Mouse (Mus musculus) CH12.LX (cell line): ENCODE data around the gene Lpar1. TPM values are rescaled to one million over a fixed set of nuclear protein-coding genes. Genes with fewer than 3 reads are reported as not detected.

Source experiments
- DNase-seq: peaks from one replicate; pipeline ENCODE4 v3.0.0-alpha.2; 2013; ENCODE audit errors: extremely low read depth
- H3K27ac ChIP-seq: 2 replicates; pipeline ENCODE4 v1.5.1; 2012; ENCODE audit warnings: low read depth, mild to moderate bottlenecking, control low read depth, moderate library complexity; ENCODE audit not compliant: insufficient read depth
- H3K27me3 ChIP-seq: replicated peaks from 2 replicates; pipeline ENCODE3; 2012; ENCODE audit warnings: inconsistent platforms
- H3K36me3 ChIP-seq, 2 experiments: replicated peaks in 1 of 2; 2 replicates each; pipeline versions ENCODE3 to v1.6.1; 2012; ENCODE audit warnings: inconsistent platforms in 1 of 2, low read length in 1 of 2, mild to moderate bottlenecking in 1 of 2, mixed read lengths in 1 of 2, moderate library complexity in 1 of 2; ENCODE audit not compliant: control insufficient read depth in 1 of 2, insufficient read depth in 1 of 2
- H3K4me1 ChIP-seq, 2 experiments: 2 replicates each; pipeline ENCODE4 v1.6.1; 2012; ENCODE audit warnings: inconsistent platforms in 1 of 2, moderate library complexity in 1 of 2; ENCODE audit not compliant: insufficient read depth in 2 of 2, control insufficient read depth in 1 of 2
- H3K4me2 ChIP-seq: 2 replicates; pipeline ENCODE4 v1.6.1; 2012; ENCODE audit warnings: low read depth, mild to moderate bottlenecking, control low read depth; ENCODE audit not compliant: poor library complexity, insufficient read depth, severe bottlenecking
- H3K4me3 ChIP-seq, 3 experiments: fragments of 150-350 bp in 1 of 3; sonication (generic) in 1 of 3; replicated peaks in 1 of 3; 2 replicates each; pipeline versions ENCODE3 to v1.5.1; 2011 to 2012; ENCODE audit warnings: low read depth in 2 of 3, low read length in 2 of 3, mild to moderate bottlenecking in 2 of 3, moderate library complexity in 2 of 3, control low read depth in 1 of 3, improper control_type of control experiment in 1 of 3, inconsistent platforms in 1 of 3, mixed read lengths in 1 of 3; ENCODE audit not compliant: poor library complexity in 1 of 3
- H3K79me2 ChIP-seq: replicated peaks from 2 replicates; pipeline ENCODE4 v1.6.1; 2012; ENCODE audit warnings: mild to moderate bottlenecking, moderate library complexity; ENCODE audit not compliant: control insufficient read depth, poor library complexity, insufficient read depth, severe bottlenecking; ENCODE audit errors: extremely low read depth
- H3K9ac ChIP-seq: 2 replicates; pipeline ENCODE4 v1.6.1; 2012; ENCODE audit warnings: low read depth, mild to moderate bottlenecking, control low read depth, moderate library complexity; ENCODE audit not compliant: insufficient read depth
- H3K9me3 ChIP-seq: replicated peaks from 2 replicates; pipeline ENCODE3; 2012; ENCODE audit warnings: low read length, inconsistent platforms, mixed read lengths
- CHD1 ChIP-seq: IDR thresholded peaks from 2 replicates; pipeline ENCODE4 v1.6.1; 2012; ENCODE audit warnings: low read depth, low read length, improper control_type of control experiment, inconsistent platforms
- CHD2 ChIP-seq: IDR thresholded peaks from 2 replicates; pipeline ENCODE4 v1.6.1; 2011; ENCODE audit warnings: low read length, improper control_type of control experiment
- CTCF ChIP-seq, 2 experiments: IDR thresholded peaks in 1 of 2; conservative IDR thresholded peaks in 1 of 2; 2 replicates each; pipeline ENCODE4 v1.5.1; 2011 to 2012; ENCODE audit warnings: low read depth in 2 of 2, low read length in 2 of 2, improper control_type of control experiment in 1 of 2, inconsistent platforms in 1 of 2, mild to moderate bottlenecking in 1 of 2, moderate library complexity in 1 of 2
- E2F4 ChIP-seq: IDR thresholded peaks from 2 replicates; pipeline ENCODE4 v1.6.1; 2011; ENCODE audit warnings: low read depth, low read length, improper control_type of control experiment; ENCODE audit not compliant: insufficient replicate concordance
- EP300 ChIP-seq: IDR thresholded peaks from 2 replicates; pipeline ENCODE4 v1.6.1; 2011; ENCODE audit warnings: low read length, improper control_type of control experiment
- ETS1 ChIP-seq: conservative IDR thresholded peaks from 2 replicates; pipeline ENCODE4 v1.6.1; 2012; ENCODE audit warnings: low read depth, mild to moderate bottlenecking, inconsistent platforms, low read length, improper control_type of control experiment, moderate library complexity
- GABPA ChIP-seq: IDR thresholded peaks from 2 replicates; pipeline ENCODE4 v1.6.1; 2012; ENCODE audit warnings: low read depth, low read length, improper control_type of control experiment, inconsistent platforms; ENCODE audit not compliant: insufficient replicate concordance
- HCFC1 ChIP-seq: IDR thresholded peaks from 2 replicates; pipeline ENCODE4 v1.6.1; 2012; ENCODE audit warnings: low read depth, mild to moderate bottlenecking, inconsistent platforms, low read length, improper control_type of control experiment
- JUN ChIP-seq: IDR thresholded peaks from 2 replicates; pipeline ENCODE4 v1.6.1; 2011; ENCODE audit warnings: low read depth, mild to moderate bottlenecking, low read length, improper control_type of control experiment, moderate library complexity; ENCODE audit not compliant: insufficient read depth
- KAT2A ChIP-seq: IDR thresholded peaks from 2 replicates; pipeline ENCODE4 v1.6.1; 2012; ENCODE audit warnings: low read length, improper control_type of control experiment, inconsistent platforms; ENCODE audit not compliant: insufficient replicate concordance
- MAX ChIP-seq: IDR thresholded peaks from 2 replicates; pipeline ENCODE4 v1.6.1; 2011; ENCODE audit warnings: low read length, improper control_type of control experiment
- MAZ ChIP-seq: IDR thresholded peaks from 2 replicates; pipeline ENCODE4 v1.6.1; 2012; ENCODE audit warnings: low read depth, mild to moderate bottlenecking, inconsistent platforms, low read length, improper control_type of control experiment, moderate library complexity
- MYC ChIP-seq: IDR thresholded peaks from 2 replicates; pipeline ENCODE4 v1.6.1; 2011; ENCODE audit warnings: low read depth, mild to moderate bottlenecking, improper control_type of control experiment, low read length
- NELFE ChIP-seq: IDR thresholded peaks from 2 replicates; pipeline ENCODE4 v1.6.1; 2011; ENCODE audit warnings: low read depth, low read length, improper control_type of control experiment
- NRF1 ChIP-seq: IDR thresholded peaks from 2 replicates; pipeline ENCODE4 v1.6.1; 2014; ENCODE audit warnings: low read depth, mild to moderate bottlenecking, inconsistent platforms, low read length, improper control_type of control experiment, moderate library complexity
- PAX5 ChIP-seq: IDR thresholded peaks from 2 replicates; pipeline ENCODE4 v1.6.1; 2012; ENCODE audit warnings: low read length, inconsistent platforms, mixed read lengths
- POLR2A ChIP-seq: IDR thresholded peaks from 2 replicates; pipeline ENCODE4 v1.6.1; 2011; ENCODE audit warnings: low read depth, mild to moderate bottlenecking, improper control_type of control experiment, low read length
- SIN3A ChIP-seq: IDR thresholded peaks from 2 replicates; pipeline ENCODE4 v1.6.1; 2012; ENCODE audit warnings: low read length, improper control_type of control experiment, inconsistent platforms
- TBP ChIP-seq: conservative IDR thresholded peaks from 2 replicates; pipeline ENCODE4 v1.6.1; 2011; ENCODE audit warnings: low read depth, low read length, improper control_type of control experiment
- TCF12 ChIP-seq: IDR thresholded peaks from 2 replicates; pipeline ENCODE4 v1.6.1; 2014; ENCODE audit warnings: low read depth, mild to moderate bottlenecking, inconsistent platforms, low read length, improper control_type of control experiment
- USF2 ChIP-seq: conservative IDR thresholded peaks from 2 replicates; pipeline ENCODE4 v1.6.1; 2011; ENCODE audit warnings: low read depth, low read length, improper control_type of control experiment
- ZC3H11A ChIP-seq: IDR thresholded peaks from 2 replicates; pipeline ENCODE4 v1.6.1; 2012; ENCODE audit warnings: low read depth, mild to moderate bottlenecking, inconsistent platforms, low read length, improper control_type of control experiment
- ZKSCAN1 ChIP-seq: IDR thresholded peaks from 2 replicates; pipeline ENCODE4 v1.6.1; 2012; ENCODE audit warnings: low read depth, inconsistent platforms, low read length, improper control_type of control experiment, borderline replicate concordance
- ZMIZ1 ChIP-seq: IDR thresholded peaks from 2 replicates; pipeline ENCODE4 v1.6.1; 2012; ENCODE audit warnings: low read depth, mild to moderate bottlenecking, inconsistent platforms, low read length, improper control_type of control experiment
- dilution Hi-C: fragments of 300-500 bp; cut with MboI; formaldehyde crosslinking; loops from 2 replicates; pipeline ENCODE4 v1.14.3; 2020; ENCODE audit warnings: low sequenced_read_pairs; ENCODE audit not compliant: extremely low pct_unique_long_range_greater_than_20kb, extremely low pct_ligation_motif_present
- in situ Hi-C: fragments of 300-500 bp; cut with MboI; formaldehyde crosslinking; loops from 3 replicates; pipeline ENCODE4 v1.14.3; 2019; ENCODE audit warnings: low sequenced_read_pairs, low pct_ligation_motif_present, low pct_unique_long_range_greater_than_20kb, mixed read lengths
- polyA plus RNA-seq: library from polyadenylated mRNA; unstranded; fragments of >175 nt; gene quantifications from 2 replicates; pipeline ENCODE4 v1.2.1, GENCODE M21; 2012; ENCODE audit warnings: low read depth; ENCODE audit not compliant: insufficient read length
- total RNA-seq, 2 experiments: library from RNA; depleted of rRNA; stranded (reverse); fragments of 300-350 nt in 1 of 2; fragments of >200 nt in 1 of 2; gene quantifications; 2 replicates each; pipeline ENCODE4 v1.2.3; 2012 to 2014

Gene Lpar1
- total and polyA plus RNA-seq, 3 experiments = 0.04 TPM; not detected in 2

- Histone ChIP-seq H3K9me3 (no peaks in the 10 kb centered on the region), H3K4me2 (no peak overlapping the region), H3K4me1 (peaks cover 13 to 38% of the 10 kb centered on the region in 2 experiments), H3K27ac (no peak overlapping the region), H3K36me3 (no peaks in the 10 kb centered on the region), H3K79me2 (no peaks in the 10 kb centered on the region), H3K4me3 (no peak overlapping the region), H3K27me3 (no peaks in the 10 kb centered on the region), H3K9ac (no peak overlapping the region)
- TF ChIP-seq TCF12 (no peak), MAZ (no peak), HCFC1 (no peak), JUN (no peak), CHD2 (no peak), E2F4 (no peak), MAX (no peak), ZMIZ1 (no peak)
- no peak for DNase-seq
- dilution Hi-C loops = no loop called here
- in situ Hi-C loops = no loop called here
Observed at GRCm38 (mm10) chr4:58580516-58580915, 26.8 kb upstream of the Lpar1 start.

DNA sequence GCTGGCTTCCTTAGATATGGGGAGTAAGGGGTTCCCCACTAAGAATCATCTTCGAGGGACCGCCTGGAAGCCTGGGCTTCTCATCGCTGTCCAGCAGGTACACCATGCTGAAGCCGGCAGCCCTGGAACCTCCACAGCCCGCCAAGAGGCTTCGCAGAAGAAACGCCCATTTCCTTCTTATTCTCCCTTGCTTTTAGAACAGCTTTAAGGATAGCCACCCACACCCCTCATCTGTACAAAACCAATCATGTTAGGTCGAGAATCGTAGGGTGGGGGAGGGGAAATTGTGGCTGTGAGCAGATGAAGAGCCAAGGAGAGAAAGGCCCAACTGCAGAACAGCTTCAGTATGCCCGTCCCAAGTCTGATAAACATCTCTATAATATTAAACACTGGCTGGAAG lies 26.4 kb upstream of the Lpar1 start:
- H3K79me2 ChIP-seq = no peaks in the 10 kb centered on the region
- peaks cover 9 to 33% of the 10 kb centered on the region in 2 experiments for H3K4me1 ChIP-seq
- H3K4me2 ChIP-seq = no peak overlapping the region
- dilution Hi-C loops = no loop called here
- no peak overlapping the region for H3K4me3 ChIP-seq
- no peaks in the 10 kb centered on the region for H3K9me3 ChIP-seq
- no peak for DNase-seq
- no peak overlapping the region for H3K9ac ChIP-seq
- H3K36me3 ChIP-seq = no peaks in the 10 kb centered on the region
- TF ChIP-seq EP300 = no peak
- no peak for TF ChIP-seq USF2
- no peak for TF ChIP-seq TBP
- TF ChIP-seq ZC3H11A = no peak
- TF ChIP-seq ETS1 = no peak
- TF ChIP-seq MAX = no peak
- TF ChIP-seq PAX5 = no peak
- TF ChIP-seq KAT2A = no peak
- TF ChIP-seq NRF1 = no peak
- H3K27me3 ChIP-seq = no peaks in the 10 kb centered on the region
- in situ Hi-C loops = no loop called here
- H3K27ac ChIP-seq = no peak overlapping the region

DNA sequence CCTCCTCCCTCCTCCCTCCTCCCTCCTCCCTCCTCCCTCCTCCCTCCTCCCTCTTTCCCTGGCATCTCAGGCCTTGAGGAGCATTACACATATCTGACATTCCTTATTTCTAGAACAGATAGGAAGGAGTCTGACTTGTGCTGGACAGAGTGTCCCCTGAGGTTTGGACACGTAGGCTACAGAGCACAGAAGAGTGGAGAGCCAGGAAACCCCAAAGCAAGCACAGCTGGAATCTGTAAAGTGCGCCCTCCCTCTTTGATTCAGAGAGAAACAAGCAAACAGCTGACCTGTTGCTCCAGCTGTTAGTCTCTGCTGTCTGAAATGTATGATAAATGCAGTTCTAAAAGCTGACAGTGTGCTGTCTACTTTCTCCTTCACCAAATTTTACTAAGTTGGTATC lies 24.8 kb upstream of the Lpar1 start:
- no peaks in the 10 kb centered on the region for H3K27me3 ChIP-seq
- H3K9ac ChIP-seq = no peak overlapping the region
- TF ChIP-seq ZC3H11A (no peak), GABPA (no peak), ZKSCAN1 (no peak), MYC (no peak), EP300 (no peak), PAX5 (no peak), SIN3A (peak; percentile 31; the same call in 1 of the 2 replicates), POLR2A (no peak), CHD2 (no peak), NELFE (no peak), NRF1 (no peak), TCF12 (no peak), CTCF (conservative IDR thresholded peaks at IDR 0.05 in 1 of 2, IDR thresholded peaks at IDR 0.05 in 1 of 2; ENCODE audit: low read depth in 2 of 2, low read length in 2 of 2) (0 out of 4 replicates have a peak, but pooled peaks of 1 of the 2 experiments have one; percentile 13), CHD1 (no peak), ETS1 (peak; percentile 48)
- no peaks in the 10 kb centered on the region for H3K79me2 ChIP-seq
- DNase-seq = no peak
- no peaks in the 10 kb centered on the region for H3K9me3 ChIP-seq
- H3K4me2 ChIP-seq = no peak overlapping the region
- in situ Hi-C loops (no loop called here), dilution Hi-C loops (no loop called here)
- H3K36me3 ChIP-seq = no peaks in the 10 kb centered on the region
- peak overlapping the region; percentile 49; the same call in 1 of the 2 replicates for H3K27ac ChIP-seq
- H3K4me1 ChIP-seq = peaks cover 9 to 31% of the 10 kb centered on the region in 2 experiments
- no peak overlapping the region for H3K4me3 ChIP-seq
